Mouse (Mus musculus): ENCODE data around the gene Olfr25. TPM values are rescaled to one million over a fixed set of nuclear protein-coding genes. Genes with fewer than 3 reads are reported as not detected.

Gene Olfr25
- total RNA-seq (2021) = not detected

DNA sequence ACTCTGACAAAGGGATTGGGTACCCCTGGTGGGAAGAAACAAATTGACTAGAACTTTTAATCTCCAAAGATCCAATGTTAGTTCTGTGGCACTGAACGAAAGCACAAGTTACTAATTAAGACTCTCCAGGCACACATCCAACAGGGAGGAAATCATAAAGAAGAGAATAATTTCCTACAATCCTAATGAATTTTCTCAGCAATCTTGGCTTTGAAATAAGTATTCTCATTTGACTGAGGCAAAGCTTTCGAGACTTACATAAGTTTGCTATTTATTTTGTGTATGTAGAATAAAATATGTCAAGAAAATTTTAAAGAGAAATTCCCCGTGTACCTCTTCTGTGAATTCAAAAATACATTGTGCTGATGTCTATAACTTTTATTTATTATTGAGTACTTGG lies at the start of gene Olfr25:
TSS of gene Olfr25 (plus strand) at position 301 of the 400 bp plus-strand sequence.
- no peak for DNase-seq
- intact Hi-C loops (cut with DNase I) = no loop called here

DNA sequence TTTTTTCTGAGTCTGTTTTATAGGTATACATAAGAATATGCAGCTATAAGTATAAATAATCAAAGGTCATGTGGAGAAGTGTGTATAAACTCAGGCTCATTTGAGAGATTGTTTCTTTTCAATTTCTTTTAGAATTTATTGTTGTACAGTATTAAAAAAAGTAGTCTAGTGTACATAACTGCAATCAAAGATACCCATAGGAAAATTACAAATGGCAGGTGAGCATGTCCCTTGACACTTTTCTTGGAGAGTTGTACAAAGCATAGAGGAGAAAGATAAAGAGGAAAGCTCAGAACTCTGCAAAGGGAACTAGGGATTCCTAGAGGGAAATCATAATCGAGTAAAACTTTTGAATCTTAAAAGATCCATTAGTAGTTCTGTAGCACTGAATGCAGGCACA lies 38.1 kb upstream of the Olfr25 start, which contains the start of gene Olfr896-ps1:
TSS of gene Olfr896-ps1 (plus strand) at position 301 of the 400 bp plus-strand sequence.
- no peak for DNase-seq
- intact Hi-C loops (cut with DNase I) = no loop called here

DNA sequence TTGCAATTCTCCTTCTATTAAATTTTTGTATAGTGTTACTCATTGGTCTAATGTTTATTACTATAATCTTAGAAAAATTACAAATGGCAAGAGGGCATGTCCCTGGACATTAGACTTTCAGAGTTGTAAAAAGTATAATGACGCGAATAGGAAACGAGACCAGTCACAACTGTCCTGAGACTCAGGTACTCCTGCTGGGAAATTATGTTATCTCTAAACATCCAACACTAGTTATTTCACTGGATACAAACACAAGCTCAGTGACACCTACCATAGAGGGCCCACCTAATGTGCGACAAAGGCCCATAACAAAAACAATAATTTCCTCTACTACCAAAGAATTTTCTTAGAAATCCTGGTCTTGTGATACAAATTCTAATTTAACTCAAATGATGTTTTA lies 19.3 kb downstream of the Olfr25 start, which contains the start of gene Olfr898:
TSS of gene Olfr898 (plus strand) at position 301 of the 400 bp plus-strand sequence.
- no peak for DNase-seq
- intact Hi-C loops (cut with DNase I) = no loop called here

DNA sequence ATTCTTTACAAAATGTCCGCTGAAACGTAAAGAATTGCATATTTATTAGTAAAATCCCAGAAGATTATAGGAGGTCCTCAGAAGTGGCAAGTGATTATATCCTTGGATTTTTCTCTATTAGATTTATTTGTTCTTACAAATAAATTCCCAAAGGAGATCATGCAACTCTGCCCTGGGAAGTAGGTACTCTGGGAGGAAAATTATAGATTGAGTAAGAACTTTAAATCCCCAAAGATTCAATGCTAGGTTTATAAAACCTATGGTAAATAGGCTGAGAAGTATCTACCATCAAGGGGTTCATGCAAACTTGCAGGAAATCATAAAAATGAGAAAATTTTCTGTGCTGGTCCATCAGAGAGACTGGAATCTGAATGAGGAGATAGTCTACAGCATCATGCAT lies 37.7 kb downstream of the Olfr25 start, which contains the start of gene Olfr250:
TSS of gene Olfr250 (plus strand) at position 301 of the 400 bp plus-strand sequence.
- intact Hi-C loops (cut with DNase I) = no loop called here
- no peak for DNase-seq

DNA sequence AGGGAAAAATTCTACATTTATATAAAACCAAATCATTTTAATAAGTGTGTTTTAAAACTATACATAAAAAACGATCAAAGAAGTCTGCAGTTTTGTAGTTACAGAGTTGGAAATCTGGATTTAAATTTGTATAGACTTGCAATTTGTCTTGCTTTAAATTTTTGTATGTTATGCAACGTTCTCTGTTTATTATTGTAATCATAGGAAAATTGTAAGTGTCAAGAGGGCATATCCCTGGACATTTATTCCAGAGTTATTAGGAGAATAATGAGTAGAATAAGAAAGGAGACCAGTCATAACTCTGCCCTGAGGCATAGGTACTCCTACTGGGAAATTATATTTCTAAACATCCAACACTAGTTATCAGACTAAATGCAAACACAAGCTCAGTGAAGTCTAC lies 47.9 kb downstream of the Olfr25 start, which contains the start of gene Olfr251:
TSS of gene Olfr251 (plus strand) at position 301 of the 400 bp plus-strand sequence.
- intact Hi-C loops (cut with DNase I) = no loop called here
- no peak for DNase-seq

Other genes with a start within 250 kb of the Olfr25 start
- not detected for gene Olfr887, start 245.0 kb upstream of the Olfr25 start, total RNA-seq (2021)
- gene Olfr888, start 220.9 kb upstream of the Olfr25 start, total RNA-seq (2021) = not detected
- gene Olfr889, start 213.9 kb upstream of the Olfr25 start, total RNA-seq (2021) = not detected
- not detected for gene Olfr890, start 186.5 kb upstream of the Olfr25 start, total RNA-seq (2021)
- gene Olfr891, start 148.2 kb upstream of the Olfr25 start, total RNA-seq (2021) = not detected
- gene Olfr893, start 120.7 kb upstream of the Olfr25 start, total RNA-seq (2021) = not detected
- gene Olfr894, start 111.0 kb upstream of the Olfr25 start, total RNA-seq (2021) = not detected
- not detected for gene Olfr143, start 76.3 kb upstream of the Olfr25 start, total RNA-seq (2021)
- not detected for gene Olfr895, start 61.2 kb upstream of the Olfr25 start, total RNA-seq (2021)
- not detected for gene Olfr896-ps1, start 38.0 kb upstream of the Olfr25 start, total RNA-seq (2021)
- gene Olfr898, start 19.4 kb downstream of the Olfr25 start, total RNA-seq (2021) = not detected
- not detected for gene Olfr250, start 37.8 kb downstream of the Olfr25 start, total RNA-seq (2021)
- not detected for gene Olfr251, start 48.0 kb downstream of the Olfr25 start, total RNA-seq (2021)
- gene Olfr147, start 72.6 kb downstream of the Olfr25 start, total RNA-seq (2021) = not detected
- not detected for gene Olfr901, start 100.4 kb downstream of the Olfr25 start, total RNA-seq (2021)
- gene Olfr902, start 118.6 kb downstream of the Olfr25 start, total RNA-seq (2021) = not detected
- not detected for gene Olfr904, start 134.1 kb downstream of the Olfr25 start, total RNA-seq (2021)
- gene Olfr905, start 142.0 kb downstream of the Olfr25 start, total RNA-seq (2021) = not detected
- gene Olfr906, start 158.0 kb downstream of the Olfr25 start, total RNA-seq (2021) = not detected
- not detected for gene Olfr907, start 166.7 kb downstream of the Olfr25 start, total RNA-seq (2021)
- gene Olfr911-ps1, start 192.5 kb downstream of the Olfr25 start, total RNA-seq (2021) = not detected
- gene Olfr910, start 208.8 kb downstream of the Olfr25 start, total RNA-seq (2021) = not detected